Mouse (Mus musculus) ES-Bruce4 (cell line): ENCODE measurements around the gene Slc1a4. TPM values are rescaled to one million over a fixed set of nuclear protein-coding genes. Genes with fewer than 3 reads are reported as not detected.

Experiments
- H3K27ac ChIP-seq: 2 replicates; pipeline ENCODE4 v1.5.1; 2012; ENCODE audit warnings: low read length, inconsistent platforms; ENCODE audit not compliant: insufficient read depth
- H3K27me3 ChIP-seq: 2 replicates; pipeline ENCODE4 v1.6.1; 2012; ENCODE audit warnings: mild to moderate bottlenecking, low read length, inconsistent platforms; ENCODE audit not compliant: control insufficient read depth, poor library complexity, insufficient read depth, severe bottlenecking
- H3K36me3 ChIP-seq: 2 replicates; pipeline ENCODE4 v1.6.1; 2012; ENCODE audit warnings: inconsistent platforms, mild to moderate bottlenecking, low read length, moderate library complexity; ENCODE audit not compliant: control insufficient read depth, poor library complexity, insufficient read depth, severe bottlenecking
- H3K4me1 ChIP-seq: one replicate; pipeline ENCODE4 v1.8.1; 2011; ENCODE audit warnings: low read length; ENCODE audit not compliant: control insufficient read depth, insufficient read depth
- H3K4me3 ChIP-seq: 2 replicates; pipeline ENCODE4 v1.5.1; 2011; ENCODE audit warnings: low read depth, mild to moderate bottlenecking, low read length
- H3K9ac ChIP-seq: 2 replicates; pipeline ENCODE4 v1.6.1; 2012; ENCODE audit warnings: low read depth, mild to moderate bottlenecking, inconsistent platforms; ENCODE audit not compliant: poor library complexity, severe bottlenecking
- H3K9me3 ChIP-seq: replicated peaks from 2 replicates; pipeline ENCODE4 v1.6.1; 2012; ENCODE audit warnings: mild to moderate bottlenecking, low read length, inconsistent platforms; ENCODE audit not compliant: control insufficient read depth, poor library complexity, insufficient read depth, severe bottlenecking
- CTCF ChIP-seq: IDR thresholded peaks from one replicate; pipeline ENCODE4 v1.8.1; 2011; ENCODE audit warnings: low read depth, low read length
- EP300 ChIP-seq: IDR thresholded peaks from 2 replicates; pipeline ENCODE4 v1.6.1; 2011; ENCODE audit warnings: low read depth, low read length; ENCODE audit not compliant: insufficient read depth
- POLR2A ChIP-seq: IDR thresholded peaks from one replicate; pipeline ENCODE4 v1.8.1; 2011; ENCODE audit warnings: low read length; ENCODE audit not compliant: insufficient read depth
- polyA plus RNA-seq: library from polyadenylated mRNA; stranded (reverse); fragments of >200 nt; gene quantifications from 2 replicates; pipeline ENCODE4 v1.2.4, GENCODE M21; 2011; ENCODE audit warnings: low read depth; ENCODE audit not compliant: missing spikeins, insufficient read depth, insufficient read length

Slc1a4 gene
- polyA plus RNA-seq, 1 experiment: 20.2 TPM

- Histone ChIP-seq H3K9me3 (no peaks in the 10 kb centered on the region), H3K36me3 (no peaks in the 10 kb centered on the region), H3K27me3 (no peaks in the 10 kb centered on the region), H3K4me3 (no peak overlapping the region), H3K4me1 (peaks cover 2% of the 10 kb centered on the region), H3K9ac (no peak overlapping the region), H3K27ac (no peak overlapping the region)
- no peak for TF ChIP-seq EP300
- TF ChIP-seq POLR2A: no peak
- TF ChIP-seq CTCF: no peak
Observed at GRCm38 (mm10) chr11:20341598-20341997, 9.1 kb upstream of the Slc1a4 start.

- Histone ChIP-seq H3K36me3 (no peaks in the 10 kb centered on the region), H3K4me1 (peaks cover 2% of the 10 kb centered on the region), H3K9me3 (no peaks in the 10 kb centered on the region), H3K27me3 (no peaks in the 10 kb centered on the region), H3K9ac (no peak overlapping the region), H3K4me3 (no peak overlapping the region), H3K27ac (no peak overlapping the region)
- TF ChIP-seq EP300 (0 out of 2 replicates have a peak, but pooled peaks have one; percentile 37), CTCF (no peak), POLR2A (no peak)
Observed at GRCm38 (mm10) chr11:20338703-20339102, 6.2 kb upstream of the Slc1a4 start.

- no peaks in the 10 kb centered on the region for H3K36me3 ChIP-seq
- no peak overlapping the region for H3K4me3 ChIP-seq
- no peaks in the 10 kb centered on the region for H3K27me3 ChIP-seq
- no peaks in the 10 kb centered on the region for H3K9me3 ChIP-seq
- peak overlapping the region; percentile 69; the same call in 1 of the 2 replicates for H3K27ac ChIP-seq
- TF ChIP-seq POLR2A (no peak), EP300 (no peak), CTCF (no peak)
- H3K9ac ChIP-seq: no peak overlapping the region
- peaks cover 2% of the 10 kb centered on the region for H3K4me1 ChIP-seq
Observed at GRCm38 (mm10) chr11:20334301-20334700, 1.8 kb upstream of the Slc1a4 start.

GRCm38 (mm10) chr11:20331690-20332537, 599 bp downstream of the Slc1a4 start:
- H3K36me3 ChIP-seq: no peaks in the 10 kb centered on the region
- no peak for TF ChIP-seq CTCF
- no peak for TF ChIP-seq EP300
- no peak for TF ChIP-seq POLR2A
- H3K9me3 ChIP-seq: no peaks in the 10 kb centered on the region
- no peaks in the 10 kb centered on the region for H3K27me3 ChIP-seq
- peak overlapping the region; percentile 84 for H3K9ac ChIP-seq
- peak overlapping the region; percentile 17; the same call in 1 of the 2 replicates for H3K27ac ChIP-seq
- no peaks in the 10 kb centered on the region for H3K4me1 ChIP-seq
- H3K4me3 ChIP-seq: peak overlapping the region; percentile 79

- H3K4me3 ChIP-seq: peak overlapping the region; percentile 79
- peak overlapping the region; percentile 84 for H3K9ac ChIP-seq
- H3K27me3 ChIP-seq: no peaks in the 10 kb centered on the region
- no peaks in the 10 kb centered on the region for H3K4me1 ChIP-seq
- no peaks in the 10 kb centered on the region for H3K36me3 ChIP-seq
- H3K27ac ChIP-seq: no peak overlapping the region
- TF ChIP-seq EP300: no peak
- no peak for TF ChIP-seq POLR2A
- no peak for TF ChIP-seq CTCF
- no peaks in the 10 kb centered on the region for H3K9me3 ChIP-seq
Observed at GRCm38 (mm10) chr11:20331027-20331689, 1.4 kb downstream of the Slc1a4 start.

- Histone ChIP-seq H3K36me3 (no peaks in the 10 kb centered on the region), H3K4me3 (no peak overlapping the region), H3K27ac (no peak overlapping the region), H3K9ac (no peak overlapping the region), H3K27me3 (no peaks in the 10 kb centered on the region), H3K9me3 (no peaks in the 10 kb centered on the region), H3K4me1 (peaks cover 2% of the 10 kb centered on the region)
- TF ChIP-seq POLR2A: no peak
- no peak for TF ChIP-seq CTCF
- TF ChIP-seq EP300: no peak
Observed at GRCm38 (mm10) chr11:20329711-20330110, 2.8 kb downstream of the Slc1a4 start.
